Comparison of ENCODE assay signal across 14 mouse cellular contexts in genomic region chr17:42908744-42909370, GRCm38 (mm10). TPM values are rescaled to one million over a fixed set of nuclear protein-coding genes. Genes with fewer than 3 reads are reported as not detected.
DNase-seq lines count a peak whose midpoint lies in the region; ATAC-seq and TF ChIP-seq lines count a peak whose summit lies in the region.
"Had no signal": no experiment of that assay in that cellular context is flagged by ENCODE, and none has a peak within 500 bp of the region (broad histone marks: within the 10 kb centered on the region; RNA-seq: fewer than 3 reads in every experiment).

No protein-coding gene starts in this region.

- H3K9ac ChIP-seq in limb, embryonic 15.5 days: no peak overlapping the region
- H3K9ac ChIP-seq in intestine, postnatal 0 days (ENCODE audit: low read depth, low read length): no peak overlapping the region
- H3K9ac ChIP-seq in midbrain, embryonic 13.5 days (replicated peaks): no peak overlapping the region
- H3K9ac ChIP-seq: embryonic facial prominence, embryonic 13.5 days had no signal

- H3K4me3 ChIP-seq in limb, embryonic 15.5 days: no peak overlapping the region
- no peak overlapping the region for H3K4me3 ChIP-seq in limb, embryonic 10.5 days
- no peak overlapping the region for H3K4me3 ChIP-seq in intestine, postnatal 0 days (ENCODE audit: low read depth, low read length)
- H3K4me3 ChIP-seq in midbrain, embryonic 13.5 days (replicated peaks): no peak overlapping the region
- H3K4me3 ChIP-seq: embryonic facial prominence, embryonic 13.5 days; left cerebral cortex, adult 2 months; megakaryocyte, embryonic 14.5 days had no signal

- DNase-seq in limb, embryonic 10.5 days (ENCODE audit: low spot score): no peak
- DNase-seq in kidney, postnatal 4 days: peak; percentile 39 to 67
- DNase-seq in lung, postnatal 4 days: peak; percentile 32 to 41
- no peak for DNase-seq in gastrocnemius, adult 18-20 months (ENCODE audit: low spot score)
- DNase-seq: adrenal gland, postnatal 14 days; cerebellum, adult 2 months had no signal

- TF ChIP-seq CTCF in intestine, postnatal 0 days (IDR thresholded peaks at IDR 0.05; ENCODE audit: low read depth): 0 out of 2 replicates have a peak, but pooled peaks have one; percentile 12

- H3K27ac ChIP-seq in limb, embryonic 15.5 days: no peak overlapping the region
- no peak overlapping the region for H3K27ac ChIP-seq in limb, embryonic 10.5 days
- H3K27ac ChIP-seq in intestine, postnatal 0 days (ENCODE audit: low read depth, low read length): peak overlapping the region; percentile 72
- no peak overlapping the region for H3K27ac ChIP-seq in midbrain, embryonic 13.5 days
- H3K27ac ChIP-seq: embryonic facial prominence, embryonic 13.5 days; hindbrain, postnatal 0 days; left cerebral cortex, adult 2 months had no signal

- no peaks in the 10 kb centered on the region for H3K27me3 ChIP-seq in limb, embryonic 15.5 days
- H3K27me3 ChIP-seq in limb, embryonic 10.5 days (ENCODE audit: low read depth, poor library complexity, severe bottlenecking): no peaks in the 10 kb centered on the region
- H3K27me3 ChIP-seq in intestine, postnatal 0 days (replicated peaks; ENCODE audit: control insufficient read depth, insufficient read depth, low read length): no peaks in the 10 kb centered on the region
- no peaks in the 10 kb centered on the region for H3K27me3 ChIP-seq in midbrain, embryonic 13.5 days
- H3K27me3 ChIP-seq: embryonic facial prominence, embryonic 13.5 days; megakaryocyte, embryonic 14.5 days had no signal

- H3K4me1 ChIP-seq in limb, embryonic 15.5 days: no peaks in the 10 kb centered on the region
- peaks cover 3% of the 10 kb centered on the region; the same call in 1 of the 2 replicates for H3K4me1 ChIP-seq in limb, embryonic 10.5 days
- H3K4me1 ChIP-seq in intestine, postnatal 0 days (replicated peaks; ENCODE audit: control insufficient read depth, insufficient read depth, low read length): no peaks in the 10 kb centered on the region
- H3K4me1 ChIP-seq in midbrain, embryonic 13.5 days (replicated peaks): no peaks in the 10 kb centered on the region
- H3K4me1 ChIP-seq: embryonic facial prominence, embryonic 13.5 days; megakaryocyte, embryonic 14.5 days had no signal

- no peaks in the 10 kb centered on the region for H3K36me3 ChIP-seq in limb, embryonic 15.5 days
- H3K36me3 ChIP-seq in limb, embryonic 10.5 days: no peaks in the 10 kb centered on the region
- H3K36me3 ChIP-seq in intestine, postnatal 0 days (ENCODE audit: control insufficient read depth, insufficient read depth): no peaks in the 10 kb centered on the region
- H3K36me3 ChIP-seq in midbrain, embryonic 13.5 days: no peaks in the 10 kb centered on the region
- H3K36me3 ChIP-seq: embryonic facial prominence, embryonic 13.5 days had no signal

- ATAC-seq in limb, embryonic 15.5 days (ENCODE audit: insufficient number of reproducible peaks, low FRiP score, low TSS enrichment, low read depth): 0 out of 2 replicates have a peak, but pooled peaks have one; percentile 40
- peak; percentile 90 for ATAC-seq in intestine, postnatal 0 days
- ATAC-seq in cerebellum, adult (ENCODE audit: insufficient number of reproducible peaks, low FRiP score, low TSS enrichment): no peak
- ATAC-seq in midbrain, embryonic 13.5 days: no peak
- ATAC-seq: hindbrain, postnatal 0 days had no signal

- WGBS in limb, embryonic 15.5 days: 67% methylated on average over 9 of the region's 9 CpGs
- 74% methylated on average over 9 of the region's 9 CpGs for WGBS in limb, embryonic 10.5 days
- 21% methylated on average over 9 of the region's 9 CpGs for WGBS in intestine, postnatal 0 days
- WGBS in midbrain, embryonic 13.5 days: 76% methylated on average over 9 of the region's 9 CpGs

- no peak overlapping the region for H3K4me2 ChIP-seq in limb, embryonic 15.5 days
- H3K4me2 ChIP-seq in intestine, postnatal 0 days (replicated peaks; ENCODE audit: low read depth): peak overlapping the region; percentile 31; the same call in 1 of the 2 replicates
- H3K4me2 ChIP-seq in midbrain, embryonic 13.5 days (replicated peaks): no peak overlapping the region
- H3K4me2 ChIP-seq: embryonic facial prominence, embryonic 13.5 days had no signal

- no peaks in the 10 kb centered on the region for H3K9me3 ChIP-seq in limb, embryonic 15.5 days
- no peaks in the 10 kb centered on the region for H3K9me3 ChIP-seq in limb, embryonic 10.5 days (replicated peaks)
- H3K9me3 ChIP-seq in intestine, postnatal 0 days (ENCODE audit: control insufficient read depth): no peaks in the 10 kb centered on the region
- H3K9me3 ChIP-seq in midbrain, embryonic 13.5 days: 0 out of 2 replicates have a peak, but pooled peaks cover 2% of the 10 kb centered on the region
- H3K9me3 ChIP-seq: embryonic facial prominence, embryonic 13.5 days had no signal

RNA-seq across cellular contexts. Expression of gene Cd2ap, which starts 32.4 kb away (rescaled TPM):
- polyA plus RNA-seq in limb, embryonic 15.5 days (2015; fragmentation: Nextera tagmentation; extraction: Ambion mirVana): 20.9 and 25.0 TPM in 2 replicates
- polyA plus RNA-seq in limb, embryonic 10.5 days (2016; fragmentation: Nextera tagmentation; extraction: Ambion mirVana): 14.9 and 15.9 TPM in 2 replicates
- polyA plus RNA-seq in intestine, postnatal 0 days (2015; fragmentation: Nextera tagmentation; extraction: Ambion mirVana): 37.4 and 42.6 TPM in 2 replicates
- 8.3 and 8.7 TPM in 2 replicates for polyA plus RNA-seq in midbrain, embryonic 13.5 days (2015; fragmentation: Nextera tagmentation; extraction: Ambion mirVana)
- 10 to 100 TPM; 10.1 to 10.4 TPM for total RNA-seq in gastrocnemius, adult 18-20 months (2021)

Comparison
In these comparisons a context has a peak if more than half of its experiments do, and no peak if none do; other contexts are left out.
1. ATAC-seq: peak in limb, embryonic 15.5 days (single experiment) and intestine, postnatal 0 days (single experiment); none in cerebellum, adult (single experiment) and midbrain, embryonic 13.5 days (single experiment).
2. DNase-seq: peak in kidney, postnatal 4 days (2 of 2) and lung, postnatal 4 days (2 of 2); none in limb, embryonic 10.5 days (single experiment) and gastrocnemius, adult 18-20 months (single experiment).